In genomic region chr11:77771879-77772713, GRCm38 (mm10) we compare ENCODE assay signal across 8 mouse cellular contexts. TPM values are rescaled to one million over a fixed set of nuclear protein-coding genes. Genes with fewer than 3 reads are reported as not detected.
DNase-seq lines count a peak whose midpoint lies in the region; ATAC-seq and TF ChIP-seq lines count a peak whose summit lies in the region.

No protein-coding gene starts in this region.

- H3K4me2 ChIP-seq in forebrain, embryonic 12.5 days = no peak overlapping the region

- no peak overlapping the region for H3K4me3 ChIP-seq in forebrain, embryonic 10.5 days
- H3K4me3 ChIP-seq in forebrain, embryonic 12.5 days (replicated peaks) = no peak overlapping the region
- H3K4me3 ChIP-seq in small intestine, adult 2 months (ENCODE audit: low read depth, low read length) = peak overlapping the region; percentile 2; the same call in 1 of the 2 replicates

- H3K4me1 ChIP-seq in forebrain, embryonic 10.5 days = peaks cover 18% of the 10 kb centered on the region
- H3K4me1 ChIP-seq in forebrain, embryonic 12.5 days = peaks cover 10% of the 10 kb centered on the region
- H3K4me1 ChIP-seq in small intestine, adult 2 months (ENCODE audit: control insufficient read depth, insufficient read depth, insufficient read length, low read length) = peaks cover 24% of the 10 kb centered on the region

- DNase-seq in forebrain, embryonic 10.5 days (ENCODE audit: extremely low spot score, low spot score) = no peak
- peak; percentile 79 for DNase-seq in kidney, postnatal 14 days
- DNase-seq in layer of hippocampus, postnatal 25 days (ENCODE audit: extremely low spot score in 1 of 2, low spot score in 1 of 2) = no peak
- DNase-seq in adipocyte (ENCODE audit: low spot score) = no peak
- no peak for DNase-seq in left cerebral cortex, adult 18-20 months (ENCODE audit: low spot score in 2 of 2)

- no peak for TF ChIP-seq CTCF in small intestine, adult 2 months (IDR thresholded peaks at IDR 0.05; ENCODE audit: extremely low read depth, insufficient read length, insufficient replicate concordance, low read depth, low read length)

- H3K36me3 ChIP-seq in forebrain, embryonic 10.5 days (replicated peaks) = peaks cover under 1% of the 10 kb centered on the region
- peaks cover 3% of the 10 kb centered on the region for H3K36me3 ChIP-seq in forebrain, embryonic 12.5 days (replicated peaks)
- peaks cover under 1% of the 10 kb centered on the region for H3K36me3 ChIP-seq in small intestine, adult 2 months (ENCODE audit: control insufficient read depth, insufficient read depth, low read length)

- 75% methylated on average over 8 of the region's 8 CpGs for WGBS in forebrain, embryonic 10.5 days
- WGBS in forebrain, embryonic 12.5 days = 73% methylated on average over 8 of the region's 8 CpGs
- 26% methylated on average over 8 of the region's 8 CpGs for WGBS in small intestine, adult 2 months

- TF ChIP-seq POLR2A in small intestine, adult 2 months (IDR thresholded peaks at IDR 0.05; ENCODE audit: low read depth, low read length) = 0 out of 2 replicates have a peak, but pooled peaks have one; percentile 1

- H3K9me3 ChIP-seq in forebrain, embryonic 10.5 days = no peaks in the 10 kb centered on the region
- H3K9me3 ChIP-seq in forebrain, embryonic 12.5 days = no peaks in the 10 kb centered on the region

- no peak for ATAC-seq in forebrain, embryonic 12.5 days (ENCODE audit: low FRiP score)
- peak; percentile 84 for ATAC-seq in common myeloid progenitor, adult 5-6 weeks (replicated peaks; ENCODE audit: low read depth, poor library complexity, severe bottlenecking)

- H3K27me3 ChIP-seq in forebrain, embryonic 10.5 days (ENCODE audit: poor library complexity, severe bottlenecking) = no peaks in the 10 kb centered on the region
- H3K27me3 ChIP-seq in forebrain, embryonic 12.5 days = no peaks in the 10 kb centered on the region
- no peaks in the 10 kb centered on the region for H3K27me3 ChIP-seq in small intestine, adult 2 months (ENCODE audit: control insufficient read depth, insufficient read depth, low read length)

- H3K27ac ChIP-seq in forebrain, embryonic 10.5 days = peak overlapping the region; percentile 18; the same call in 1 of the 2 replicates
- H3K27ac ChIP-seq in forebrain, embryonic 12.5 days = no peak overlapping the region
- peak overlapping the region; percentile 99 for H3K27ac ChIP-seq in small intestine, adult 2 months (ENCODE audit: insufficient read depth, low read depth, low read length)

- H3K9ac ChIP-seq in forebrain, embryonic 12.5 days = no peak overlapping the region

RNA-seq across cellular contexts. Expression of gene Myo18a, which starts 9.1 kb away (rescaled TPM):
- 25.9 and 26.4 TPM in 2 replicates for polyA plus RNA-seq in forebrain, embryonic 10.5 days (2016; fragmentation: Nextera tagmentation; extraction: Ambion mirVana)
- 49.4 and 56.7 TPM in 2 replicates for polyA plus RNA-seq in forebrain, embryonic 12.5 days (2016; fragmentation: Nextera tagmentation; extraction: Ambion mirVana)
- 118 and 140 TPM in 2 replicates for total RNA-seq in common myeloid progenitor, adult 5-6 weeks (2017)
- 66.4 and 149 TPM in 2 replicates for polyA plus RNA-seq in small intestine, adult 2 months (2012; rRNA removed)
- total RNA-seq in layer of hippocampus, postnatal 25 days (2021) = 100 to 1,000 TPM; 136 to 158 TPM
- 100 to 1,000 TPM; 132 to 140 TPM for total RNA-seq in left cerebral cortex, adult 18-20 months (2021)

RNA-seq across cellular contexts. Expression of gene Gm10277, which starts 15.5 kb away (rescaled TPM):
- 0.92 and 1.2 TPM in 2 replicates for polyA plus RNA-seq in forebrain, embryonic 10.5 days (2016; fragmentation: Nextera tagmentation; extraction: Ambion mirVana)
- polyA plus RNA-seq in forebrain, embryonic 12.5 days (2016; fragmentation: Nextera tagmentation; extraction: Ambion mirVana) = 2.1 and 2.9 TPM in 2 replicates
- 0.05 TPM in 1 of 2 replicates, not detected in the other for total RNA-seq in common myeloid progenitor, adult 5-6 weeks (2017)
- not detected in 2 replicates for polyA plus RNA-seq in small intestine, adult 2 months (2012; rRNA removed)
- not detected for total RNA-seq in layer of hippocampus, postnatal 25 days (2021)
- not detected for total RNA-seq in left cerebral cortex, adult 18-20 months (2021)

RNA-seq across cellular contexts. Expression of gene Cryba1, which starts 47.0 kb away (rescaled TPM):
- polyA plus RNA-seq in forebrain, embryonic 10.5 days (2016; fragmentation: Nextera tagmentation; extraction: Ambion mirVana) = 0.21 and 0.73 TPM in 2 replicates
- polyA plus RNA-seq in forebrain, embryonic 12.5 days (2016; fragmentation: Nextera tagmentation; extraction: Ambion mirVana) = 1.1 and 1.3 TPM in 2 replicates
- total RNA-seq in common myeloid progenitor, adult 5-6 weeks (2017) = not detected in 2 replicates
- polyA plus RNA-seq in small intestine, adult 2 months (2012; rRNA removed) = not detected in 2 replicates
- not detected for total RNA-seq in layer of hippocampus, postnatal 25 days (2021)
- not detected for total RNA-seq in left cerebral cortex, adult 18-20 months (2021)
